Mouse (Mus musculus): ENCODE data around the gene Plcd3. TPM values are rescaled to one million over a fixed set of nuclear protein-coding genes. Genes with fewer than 3 reads are reported as not detected.

The Plcd3 gene
- total and polyA plus RNA-seq, 3 experiments, result 7.1 to 24.3 (median 11.3) TPM

DNA sequence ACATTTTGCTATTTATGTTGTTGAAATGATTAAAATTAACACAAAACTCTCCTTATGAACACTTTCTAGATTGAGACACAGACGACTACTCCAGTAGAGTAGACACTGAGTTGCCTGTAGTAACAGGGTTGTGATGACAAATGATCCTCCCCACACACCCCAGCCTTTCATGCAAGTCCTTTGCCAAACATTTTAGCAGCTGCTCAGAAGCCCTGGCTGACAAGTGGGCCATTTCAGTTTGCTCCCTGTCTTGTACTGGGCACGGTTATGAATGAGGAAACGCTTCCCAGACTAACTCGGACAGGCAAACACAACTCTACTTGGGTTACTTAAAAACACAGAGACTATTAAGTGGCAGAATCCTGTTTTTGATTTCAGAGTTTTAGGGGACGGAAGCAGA, 18.9 kb upstream of the Plcd3 start:
- peaks cover 22% of the 10 kb centered on the region for H3K79me2 ChIP-seq (replicated peaks; ENCODE audit: control insufficient read depth, extremely low read depth, insufficient read depth, poor library complexity, severe bottlenecking)
- no peak overlapping the region for H3K9ac ChIP-seq (ENCODE audit: insufficient read depth, low read depth)
- in situ Hi-C loops (cut with MboI; ENCODE audit: low pct_ligation_motif_present, low pct_unique_long_range_greater_than_20kb, low sequenced_read_pairs) (no loop called here), dilution Hi-C loops (cut with MboI; ENCODE audit: extremely low pct_ligation_motif_present, extremely low pct_unique_long_range_greater_than_20kb, low sequenced_read_pairs) (no loop called here)
- H3K36me3 ChIP-seq (replicated peaks in 1 of 2; ENCODE audit: control insufficient read depth in 1 of 2, insufficient read depth in 1 of 2, low read length in 1 of 2), result peaks cover 0 to 3% of the 10 kb centered on the region in 2 experiments
- no peaks in the 10 kb centered on the region for H3K9me3 ChIP-seq (replicated peaks; ENCODE audit: low read length)
- no peak overlapping the region for H3K27ac ChIP-seq (ENCODE audit: insufficient read depth, low read depth)
- H3K4me1 ChIP-seq (ENCODE audit: control insufficient read depth in 1 of 2, insufficient read depth in 2 of 2), result peaks cover 0 to 14% of the 10 kb centered on the region in 2 experiments; a peak in 2 of 4 replicates
- H3K27me3 ChIP-seq (replicated peaks), result no peaks in the 10 kb centered on the region
- H3K4me2 ChIP-seq (ENCODE audit: insufficient read depth, low read depth, poor library complexity, severe bottlenecking), result no peak overlapping the region
- DNase-seq (ENCODE audit: extremely low read depth), result no peak
- TF ChIP-seq NRF1 (IDR thresholded peaks at IDR 0.05; ENCODE audit: low read depth, low read length) (no peak), E2F4 (IDR thresholded peaks at IDR 0.05; ENCODE audit: insufficient replicate concordance, low read depth, low read length) (no peak), MAZ (IDR thresholded peaks at IDR 0.05; ENCODE audit: low read depth, low read length) (no peak), MEF2A (IDR thresholded peaks at IDR 0.05; ENCODE audit: borderline replicate concordance, low read depth, low read length) (no peak), ELF1 (IDR thresholded peaks at IDR 0.05; ENCODE audit: low read depth, low read length) (no peak), BHLHE40 (IDR thresholded peaks at IDR 0.05; ENCODE audit: low read depth, low read length) (no peak), CHD1 (IDR thresholded peaks at IDR 0.05; ENCODE audit: low read depth, low read length) (no peak), ZNF384 (IDR thresholded peaks at IDR 0.05; ENCODE audit: low read depth, low read length) (no peak), IRF4 (IDR thresholded peaks at IDR 0.05; ENCODE audit: low read depth, low read length) (no peak), POLR2A (IDR thresholded peaks at IDR 0.05; ENCODE audit: low read depth, low read length) (no peak), MXI1 (IDR thresholded peaks at IDR 0.05; ENCODE audit: low read depth, low read length) (no peak), ZMIZ1 (IDR thresholded peaks at IDR 0.05; ENCODE audit: low read depth, low read length) (no peak), CTCF (conservative IDR thresholded peaks at IDR 0.05 in 1 of 2, IDR thresholded peaks at IDR 0.05 in 1 of 2; ENCODE audit: low read depth in 2 of 2, low read length in 2 of 2) (no peak), MYC (IDR thresholded peaks at IDR 0.05; ENCODE audit: low read depth, low read length) (no peak), USF2 (conservative IDR thresholded peaks at IDR 0.05; ENCODE audit: low read depth, low read length) (no peak), SMC3 (IDR thresholded peaks at IDR 0.05; ENCODE audit: low read depth, low read length) (no peak)
- no peak overlapping the region for H3K4me3 ChIP-seq (replicated peaks in 1 of 3; ENCODE audit: low read depth in 2 of 3, low read length in 2 of 3, poor library complexity in 1 of 3)

DNA sequence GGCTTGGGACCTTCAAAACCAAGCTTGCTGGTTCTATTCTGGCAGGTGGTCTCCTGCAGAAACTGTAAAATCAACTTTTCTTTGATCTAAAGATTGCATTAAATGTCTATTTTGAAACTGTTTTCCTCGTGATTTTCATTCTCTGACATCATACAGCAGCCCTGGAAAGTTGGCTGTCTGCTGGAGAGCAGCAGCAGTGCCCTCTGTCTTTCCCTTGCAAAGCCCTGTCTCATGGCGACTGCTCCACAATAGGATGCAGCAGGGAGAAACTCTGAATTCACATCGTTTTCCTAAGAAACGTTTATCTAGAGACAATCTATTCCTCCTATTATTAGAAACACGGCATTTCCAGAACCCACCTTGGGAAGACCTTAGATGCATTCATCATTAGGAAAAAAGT, 18.2 kb upstream of the Plcd3 start:
- in situ Hi-C loops (cut with MboI; ENCODE audit: low pct_ligation_motif_present, low pct_unique_long_range_greater_than_20kb, low sequenced_read_pairs), result no loop called here
- no peak overlapping the region for H3K4me2 ChIP-seq (ENCODE audit: insufficient read depth, low read depth, poor library complexity, severe bottlenecking)
- H3K4me3 ChIP-seq (replicated peaks in 1 of 3; ENCODE audit: low read depth in 2 of 3, low read length in 2 of 3, poor library complexity in 1 of 3), result no peak overlapping the region
- no peaks in the 10 kb centered on the region for H3K27me3 ChIP-seq (replicated peaks)
- peaks cover 0 to 14% of the 10 kb centered on the region in 2 experiments; a peak in 2 of 4 replicates for H3K4me1 ChIP-seq (ENCODE audit: control insufficient read depth in 1 of 2, insufficient read depth in 2 of 2)
- no peaks in the 10 kb centered on the region for H3K9me3 ChIP-seq (replicated peaks; ENCODE audit: low read length)
- no peak overlapping the region for H3K27ac ChIP-seq (ENCODE audit: insufficient read depth, low read depth)
- peaks cover 0 to 3% of the 10 kb centered on the region in 2 experiments for H3K36me3 ChIP-seq (replicated peaks in 1 of 2; ENCODE audit: control insufficient read depth in 1 of 2, insufficient read depth in 1 of 2, low read length in 1 of 2)
- dilution Hi-C loops (cut with MboI; ENCODE audit: extremely low pct_ligation_motif_present, extremely low pct_unique_long_range_greater_than_20kb, low sequenced_read_pairs), result no loop called here
- no peak overlapping the region for H3K9ac ChIP-seq (ENCODE audit: insufficient read depth, low read depth)
- TF ChIP-seq NRF1 (IDR thresholded peaks at IDR 0.05; ENCODE audit: low read depth, low read length), result no peak
- TF ChIP-seq MEF2A (IDR thresholded peaks at IDR 0.05; ENCODE audit: borderline replicate concordance, low read depth, low read length), result no peak
- TF ChIP-seq EP300 (IDR thresholded peaks at IDR 0.05; ENCODE audit: low read length), result no peak
- no peak for TF ChIP-seq MAZ (IDR thresholded peaks at IDR 0.05; ENCODE audit: low read depth, low read length)
- no peak for TF ChIP-seq CHD2 (IDR thresholded peaks at IDR 0.05; ENCODE audit: low read length)
- TF ChIP-seq MYC (IDR thresholded peaks at IDR 0.05; ENCODE audit: low read depth, low read length), result no peak
- no peak for TF ChIP-seq TBP (conservative IDR thresholded peaks at IDR 0.05; ENCODE audit: low read depth, low read length)
- TF ChIP-seq ETS1 (conservative IDR thresholded peaks at IDR 0.05; ENCODE audit: low read depth, low read length), result no peak
- TF ChIP-seq UBTF (IDR thresholded peaks at IDR 0.05; ENCODE audit: low read depth, low read length), result no peak
- TF ChIP-seq TCF12 (IDR thresholded peaks at IDR 0.05; ENCODE audit: low read depth, low read length), result no peak
- no peak for TF ChIP-seq MAX (IDR thresholded peaks at IDR 0.05; ENCODE audit: low read length)
- TF ChIP-seq ZKSCAN1 (IDR thresholded peaks at IDR 0.05; ENCODE audit: borderline replicate concordance, low read depth, low read length), result no peak
- TF ChIP-seq KAT2A (IDR thresholded peaks at IDR 0.05; ENCODE audit: insufficient replicate concordance, low read length), result no peak
- TF ChIP-seq MAFK (IDR thresholded peaks at IDR 0.05; ENCODE audit: insufficient replicate concordance, low read length), result no peak
- TF ChIP-seq ZNF384 (IDR thresholded peaks at IDR 0.05; ENCODE audit: low read depth, low read length), result no peak
- no peak for TF ChIP-seq USF2 (conservative IDR thresholded peaks at IDR 0.05; ENCODE audit: low read depth, low read length)
- TF ChIP-seq JUN (IDR thresholded peaks at IDR 0.05; ENCODE audit: insufficient read depth, low read depth, low read length), result no peak
- no peak for TF ChIP-seq MXI1 (IDR thresholded peaks at IDR 0.05; ENCODE audit: low read depth, low read length)
- TF ChIP-seq SMC3 (IDR thresholded peaks at IDR 0.05; ENCODE audit: low read depth, low read length), result no peak
- peaks cover 22% of the 10 kb centered on the region for H3K79me2 ChIP-seq (replicated peaks; ENCODE audit: control insufficient read depth, extremely low read depth, insufficient read depth, poor library complexity, severe bottlenecking)
- no peak for DNase-seq (ENCODE audit: extremely low read depth)

Data from CH12.LX (cell line).